Mouse (Mus musculus): Measurements from ENCODE around the gene Ccz1. TPM values are rescaled to one million over a fixed set of nuclear protein-coding genes. Genes with fewer than 3 reads are reported as not detected.

Ccz1 gene
- polyA plus RNA-seq, 1 experiment from 2014 or later, result 48.8 TPM

Other genes starting within 250 kb of the Ccz1 start
- gene Eif2ak1, start 197.1 kb downstream of the Ccz1 start, polyA plus RNA-seq (2015; fragmentation: Nextera tagmentation; extraction: Ambion mirVana), result 104 and 118 TPM in 2 replicates
- gene Ankrd61, start 117.2 kb downstream of the Ccz1 start, polyA plus RNA-seq (2015; fragmentation: Nextera tagmentation; extraction: Ambion mirVana), result 0.32 and 0.36 TPM in 2 replicates
- gene Aimp2, start 105.0 kb downstream of the Ccz1 start, polyA plus RNA-seq (2015; fragmentation: Nextera tagmentation; extraction: Ambion mirVana), result 68.9 and 73.2 TPM in 2 replicates
- 16.9 and 21.5 TPM in 2 replicates for gene Pms2, start 104.9 kb downstream of the Ccz1 start, polyA plus RNA-seq (2015; fragmentation: Nextera tagmentation; extraction: Ambion mirVana)
- gene Gm42421, start 86.7 kb downstream of the Ccz1 start, polyA plus RNA-seq (2015; fragmentation: Nextera tagmentation; extraction: Ambion mirVana), result 0.41 TPM in 1 of 2 replicates, not detected in the other
- 0.17 and 0.56 TPM in 2 replicates for gene Rsph10b, start 81.8 kb downstream of the Ccz1 start, polyA plus RNA-seq (2015; fragmentation: Nextera tagmentation; extraction: Ambion mirVana)
- not detected in 2 replicates for gene Ocm, start 11.8 kb upstream of the Ccz1 start, polyA plus RNA-seq (2015; fragmentation: Nextera tagmentation; extraction: Ambion mirVana)
- gene Lmtk2, start 85.6 kb upstream of the Ccz1 start, polyA plus RNA-seq (2015; fragmentation: Nextera tagmentation; extraction: Ambion mirVana), result 2.0 and 2.3 TPM in 2 replicates
- 0.41 and 0.65 TPM in 2 replicates for gene Bhlha15, start 175.4 kb upstream of the Ccz1 start, polyA plus RNA-seq (2015; fragmentation: Nextera tagmentation; extraction: Ambion mirVana)
- 2.8 and 3.2 TPM in 2 replicates for gene Tecpr1, start 208.7 kb upstream of the Ccz1 start, polyA plus RNA-seq (2015; fragmentation: Nextera tagmentation; extraction: Ambion mirVana)
- gene Bri3, start 229.6 kb upstream of the Ccz1 start, polyA plus RNA-seq (2015; fragmentation: Nextera tagmentation; extraction: Ambion mirVana), result 25.1 and 25.4 TPM in 2 replicates

All from liver, embryonic 13.5 days (tissue).